Mouse (Mus musculus): Measurements from ENCODE around the gene Krt33b. TPM values are rescaled to one million over a fixed set of nuclear protein-coding genes. Genes with fewer than 3 reads are reported as not detected.

Krt33b gene
- total and polyA plus RNA-seq, 3 experiments, result not detected

GRCm38 (mm10) chr11:100019466-100019865, 10.2 kb downstream of the Krt33b start:
- dilution Hi-C loops (cut with MboI; ENCODE audit: extremely low pct_ligation_motif_present, extremely low pct_unique_long_range_greater_than_20kb, low sequenced_read_pairs), result no loop called here
- Histone ChIP-seq H3K79me2 (replicated peaks; ENCODE audit: control insufficient read depth, extremely low read depth, insufficient read depth, poor library complexity, severe bottlenecking) (no peaks in the 10 kb centered on the region), H3K4me1 (ENCODE audit: control insufficient read depth in 1 of 2, insufficient read depth in 2 of 2) (no peaks in the 10 kb centered on the region), H3K4me3 (replicated peaks in 1 of 3; ENCODE audit: low read depth in 2 of 3, low read length in 2 of 3, poor library complexity in 1 of 3) (no peak overlapping the region), H3K36me3 (replicated peaks in 1 of 2; ENCODE audit: control insufficient read depth in 1 of 2, insufficient read depth in 1 of 2, low read length in 1 of 2) (no peaks in the 10 kb centered on the region), H3K27me3 (replicated peaks) (peaks cover 90% of the 10 kb centered on the region), H3K4me2 (ENCODE audit: insufficient read depth, low read depth, poor library complexity, severe bottlenecking) (no peak overlapping the region), H3K9ac (ENCODE audit: insufficient read depth, low read depth) (no peak overlapping the region), H3K27ac (ENCODE audit: insufficient read depth, low read depth) (no peak overlapping the region), H3K9me3 (replicated peaks; ENCODE audit: low read length) (no peaks in the 10 kb centered on the region)
- in situ Hi-C loops (cut with MboI; ENCODE audit: low pct_ligation_motif_present, low pct_unique_long_range_greater_than_20kb, low sequenced_read_pairs), result no loop called here
- no peak for TF ChIP-seq SIN3A (IDR thresholded peaks at IDR 0.05; ENCODE audit: low read length)
- no peak for TF ChIP-seq USF1 (IDR thresholded peaks at IDR 0.05; ENCODE audit: low read depth, low read length)
- no peak for TF ChIP-seq MXI1 (IDR thresholded peaks at IDR 0.05; ENCODE audit: low read depth, low read length)
- no peak for TF ChIP-seq JUN (IDR thresholded peaks at IDR 0.05; ENCODE audit: insufficient read depth, low read depth, low read length)
- TF ChIP-seq NELFE (IDR thresholded peaks at IDR 0.05; ENCODE audit: low read depth, low read length), result no peak
- TF ChIP-seq NRF1 (IDR thresholded peaks at IDR 0.05; ENCODE audit: low read depth, low read length), result no peak
- no peak for TF ChIP-seq RCOR1 (conservative IDR thresholded peaks at IDR 0.05; ENCODE audit: low read depth, low read length)
- DNase-seq (ENCODE audit: extremely low read depth), result no peak

- Histone ChIP-seq H3K27me3 (replicated peaks) (peaks cover 83% of the 10 kb centered on the region), H3K4me2 (ENCODE audit: insufficient read depth, low read depth, poor library complexity, severe bottlenecking) (no peak within 1 kb of the TSS), H3K79me2 (replicated peaks; ENCODE audit: control insufficient read depth, extremely low read depth, insufficient read depth, poor library complexity, severe bottlenecking) (no peaks in the 10 kb centered on the region), H3K27ac (ENCODE audit: insufficient read depth, low read depth) (no peak within 1 kb of the TSS), H3K9ac (ENCODE audit: insufficient read depth, low read depth) (no peak within 1 kb of the TSS), H3K4me1 (ENCODE audit: control insufficient read depth in 1 of 2, insufficient read depth in 2 of 2) (no peaks in the 10 kb centered on the region), H3K36me3 (replicated peaks in 1 of 2; ENCODE audit: control insufficient read depth in 1 of 2, insufficient read depth in 1 of 2, low read length in 1 of 2) (no peaks in the 10 kb centered on the region), H3K9me3 (replicated peaks; ENCODE audit: low read length) (no peaks in the 10 kb centered on the region), H3K4me3 (replicated peaks in 1 of 3; ENCODE audit: low read depth in 2 of 3, low read length in 2 of 3, poor library complexity in 1 of 3) (no peak within 1 kb of the TSS)
- dilution Hi-C loops (cut with MboI; ENCODE audit: extremely low pct_ligation_motif_present, extremely low pct_unique_long_range_greater_than_20kb, low sequenced_read_pairs) (no loop called here), in situ Hi-C loops (cut with MboI; ENCODE audit: low pct_ligation_motif_present, low pct_unique_long_range_greater_than_20kb, low sequenced_read_pairs) (no loop called here)
- DNase-seq (ENCODE audit: extremely low read depth), result no peak
- TF ChIP-seq USF1 (IDR thresholded peaks at IDR 0.05; ENCODE audit: low read depth, low read length) (no peak), ZMIZ1 (IDR thresholded peaks at IDR 0.05; ENCODE audit: low read depth, low read length) (no peak), POLR2A (IDR thresholded peaks at IDR 0.05; ENCODE audit: low read depth, low read length) (no peak), PAX5 (IDR thresholded peaks at IDR 0.05; ENCODE audit: low read length) (no peak), SIN3A (IDR thresholded peaks at IDR 0.05; ENCODE audit: low read length) (no peak), CHD1 (IDR thresholded peaks at IDR 0.05; ENCODE audit: low read depth, low read length) (no peak), NELFE (IDR thresholded peaks at IDR 0.05; ENCODE audit: low read depth, low read length) (no peak), ELF1 (IDR thresholded peaks at IDR 0.05; ENCODE audit: low read depth, low read length) (no peak), USF2 (conservative IDR thresholded peaks at IDR 0.05; ENCODE audit: low read depth, low read length) (no peak), KAT2A (IDR thresholded peaks at IDR 0.05; ENCODE audit: insufficient replicate concordance, low read length) (no peak), MAFK (IDR thresholded peaks at IDR 0.05; ENCODE audit: insufficient replicate concordance, low read length) (no peak), JUN (IDR thresholded peaks at IDR 0.05; ENCODE audit: insufficient read depth, low read depth, low read length) (no peak), ETS1 (conservative IDR thresholded peaks at IDR 0.05; ENCODE audit: low read depth, low read length) (no peak), UBTF (IDR thresholded peaks at IDR 0.05; ENCODE audit: low read depth, low read length) (no peak), ZC3H11A (IDR thresholded peaks at IDR 0.05; ENCODE audit: low read depth, low read length) (no peak), TCF12 (IDR thresholded peaks at IDR 0.05; ENCODE audit: low read depth, low read length) (no peak), CTCF (conservative IDR thresholded peaks at IDR 0.05 in 1 of 2, IDR thresholded peaks at IDR 0.05 in 1 of 2; ENCODE audit: low read depth in 2 of 2, low read length in 2 of 2) (no peak), RCOR1 (conservative IDR thresholded peaks at IDR 0.05; ENCODE audit: low read depth, low read length) (no peak), SMC3 (IDR thresholded peaks at IDR 0.05; ENCODE audit: low read depth, low read length) (no peak)
Observed at GRCm38 (mm10) chr11:100016112-100016511, 13.6 kb downstream of the Krt33b start, which contains the start of gene Krt33a. Gene Krt33a, minus strand, starts transcription at chr11:100016212.
